ENCODE assay signal across 25 mouse cellular contexts in genomic region chr5:21588220-21588619, GRCm38 (mm10). TPM values are rescaled to one million over a fixed set of nuclear protein-coding genes. Genes with fewer than 3 reads are reported as not detected.
DNase-seq lines count a peak whose midpoint lies in the region; ATAC-seq and TF ChIP-seq lines count a peak whose summit lies in the region.
"Had no signal": no experiment of that assay in that cellular context is flagged by ENCODE, and none has a peak within 500 bp of the region (broad histone marks: within the 10 kb centered on the region; RNA-seq: fewer than 3 reads in every experiment).

No protein-coding gene starts in this region.

- no peaks in the 10 kb centered on the region for H3K36me3 ChIP-seq in heart, embryonic 15.5 days
- H3K36me3 ChIP-seq in limb, embryonic 12.5 days: no peaks in the 10 kb centered on the region
- H3K36me3 ChIP-seq: embryonic facial prominence, embryonic 13.5 days; forebrain, embryonic 15.5 days; hindbrain, embryonic 12.5 days; midbrain, embryonic 10.5 days had no signal

- ATAC-seq in heart, embryonic 15.5 days (replicated peaks; ENCODE audit: insufficient number of reproducible peaks, insufficient read depth, low FRiP score, low read depth): no peak
- ATAC-seq in limb, embryonic 12.5 days (ENCODE audit: insufficient number of reproducible peaks, insufficient read depth, low FRiP score, low TSS enrichment, low read depth): peak; percentile 23; the same call in 1 of the 2 replicates
- ATAC-seq: forebrain, embryonic 15.5 days; liver, postnatal 0 days had no signal

- TF ChIP-seq CTCF in gastrocnemius, adult 2 months (IDR thresholded peaks at IDR 0.05): no peak

- no peak overlapping the region for H3K4me3 ChIP-seq in gastrocnemius, adult 2 months
- peak overlapping the region; percentile 14; the same call in 1 of the 2 replicates for H3K4me3 ChIP-seq in heart, embryonic 15.5 days
- no peak overlapping the region for H3K4me3 ChIP-seq in limb, embryonic 12.5 days (replicated peaks)
- H3K4me3 ChIP-seq: embryonic facial prominence, embryonic 13.5 days; forebrain, embryonic 15.5 days; hindbrain, embryonic 12.5 days; midbrain, embryonic 10.5 days had no signal

- peaks cover 8% of the 10 kb centered on the region for H3K4me1 ChIP-seq in heart, embryonic 15.5 days (replicated peaks)
- H3K4me1 ChIP-seq in limb, embryonic 12.5 days (replicated peaks): peaks cover 23% of the 10 kb centered on the region
- H3K4me1 ChIP-seq: forebrain, embryonic 15.5 days; hindbrain, embryonic 12.5 days; midbrain, embryonic 10.5 days had no signal

- intact Hi-C loops in gastrocnemius, postnatal 14 days (cut with DNase I; ENCODE audit: low total_unique reads): loop anchor here (5.0 to 10.0 kb wide), 2 partner anchors 156 to 323 kb away; no protein-coding TSS in a partner anchor
- intact Hi-C loops in gastrocnemius, adult 2 months (cut with DNase I): no loop called here
- intact Hi-C loops in heart, postnatal 14 days (cut with DNase I): no loop called here

- 44% methylated on average over 13 of the region's 13 CpGs for WGBS in heart, embryonic 15.5 days
- WGBS in limb, embryonic 12.5 days: 62% methylated on average over 13 of the region's 13 CpGs

- H3K27ac ChIP-seq in gastrocnemius, adult 2 months: no peak overlapping the region
- H3K27ac ChIP-seq in heart, embryonic 15.5 days: no peak overlapping the region
- H3K27ac ChIP-seq in limb, embryonic 12.5 days: no peak overlapping the region
- H3K27ac ChIP-seq: embryonic facial prominence, embryonic 13.5 days; forebrain, embryonic 15.5 days; hindbrain, embryonic 12.5 days; kidney, postnatal 0 days; midbrain, embryonic 10.5 days had no signal

- peak overlapping the region; percentile 46 for H3K4me2 ChIP-seq in heart, embryonic 15.5 days
- H3K4me2 ChIP-seq in limb, embryonic 12.5 days: no peak overlapping the region
- H3K4me2 ChIP-seq: embryonic facial prominence, embryonic 13.5 days; forebrain, embryonic 15.5 days; hindbrain, embryonic 12.5 days had no signal

- H3K9me3 ChIP-seq in heart, embryonic 15.5 days (replicated peaks): no peaks in the 10 kb centered on the region
- H3K9me3 ChIP-seq in limb, embryonic 12.5 days: no peaks in the 10 kb centered on the region
- H3K9me3 ChIP-seq: embryonic facial prominence, embryonic 13.5 days; forebrain, embryonic 15.5 days; hindbrain, embryonic 12.5 days; midbrain, embryonic 10.5 days had no signal

- no peak overlapping the region for H3K9ac ChIP-seq in heart, embryonic 15.5 days
- no peak overlapping the region for H3K9ac ChIP-seq in limb, embryonic 12.5 days (replicated peaks)
- H3K9ac ChIP-seq: embryonic facial prominence, embryonic 13.5 days; forebrain, embryonic 15.5 days; hindbrain, embryonic 12.5 days; liver, postnatal 0 days had no signal

- DNase-seq in gastrocnemius, postnatal 14 days: peak; percentile 5
- DNase-seq in gastrocnemius, adult 2 months: no peak
- no peak for DNase-seq in heart, postnatal 14 days
- peak; percentile 20 for DNase-seq in ZHBTc4 (ENCODE audit: low read depth, low spot score)
- no peak for DNase-seq in adrenal gland, adult 8-10 months
- DNase-seq: adrenal gland, postnatal 14 days; cerebellum, adult 11 months; cerebellum, postnatal 36 days; kidney, adult 18-20 months; layer of hippocampus, postnatal 36 days; liver, postnatal 0 days; lung, postnatal 4 days; right cerebral cortex, postnatal 14 days; spleen, adult 18-20 months; thymus, adult 2 months had no signal

- H3K27me3 ChIP-seq in heart, embryonic 15.5 days: no peaks in the 10 kb centered on the region
- H3K27me3 ChIP-seq in limb, embryonic 12.5 days: no peaks in the 10 kb centered on the region
- H3K27me3 ChIP-seq: CH12.LX; embryonic facial prominence, embryonic 13.5 days; forebrain, embryonic 15.5 days; hindbrain, embryonic 12.5 days had no signal

RNA-seq across cellular contexts. Expression of gene Lrrc17, which starts 44.9 kb away (rescaled TPM):
- total RNA-seq in gastrocnemius, postnatal 14 days (2021): 10 to 100 TPM in 1 of 2 experiments, 1 to 10 TPM in 1; 9.8 to 14.3 TPM
- total RNA-seq in gastrocnemius, adult 2 months (2021): 1 to 10 TPM; 1.0 to 1.8 TPM
- 23.9 and 35.3 TPM in 2 replicates for polyA plus RNA-seq in heart, embryonic 15.5 days (2015; fragmentation: Nextera tagmentation; extraction: Ambion mirVana)
- 1 to 10 TPM; 6.3 to 8.4 TPM for total RNA-seq in heart, postnatal 14 days (2021)
- polyA plus RNA-seq in limb, embryonic 12.5 days (2016; fragmentation: Nextera tagmentation; extraction: Ambion mirVana): 51.3 and 61.0 TPM in 2 replicates
- total RNA-seq in adrenal gland, adult 8-10 months (2022): 1 to 10 TPM; 3.5 to 5.0 (median 3.9) TPM
- total RNA-seq: CH12.LX; neutrophil, adult 5-6 weeks had no signal

RNA-seq across cellular contexts. Expression of gene Fbxl13, which starts 57.2 kb away (rescaled TPM):
- total RNA-seq in gastrocnemius, postnatal 14 days (2021): under 1 TPM; 0.16 to 0.22 TPM
- total RNA-seq in gastrocnemius, adult 2 months (2021): under 1 TPM in 1 of 2 experiments, not detected in 1; 0.13 TPM
- polyA plus RNA-seq in heart, embryonic 15.5 days (2015; fragmentation: Nextera tagmentation; extraction: Ambion mirVana): 0.10 and 0.18 TPM in 2 replicates
- under 1 TPM; 0.14 to 0.15 TPM for total RNA-seq in heart, postnatal 14 days (2021)
- polyA plus RNA-seq in limb, embryonic 12.5 days (2016; fragmentation: Nextera tagmentation; extraction: Ambion mirVana): 0.13 and 0.26 TPM in 2 replicates
- under 1 TPM in 3 of 4 experiments, not detected in 1; 0.19 to 0.52 (median 0.21) TPM for total RNA-seq in adrenal gland, adult 8-10 months (2022)
- total RNA-seq: neutrophil, adult 5-6 weeks had no signal
- polyA plus RNA-seq: liver, adult 2 months had no signal

RNA-seq across cellular contexts. Expression of gene Armc10, which starts 57.4 kb away (rescaled TPM):
- total RNA-seq in gastrocnemius, postnatal 14 days (2021): 1 to 10 TPM; 6.2 to 6.8 TPM
- total RNA-seq in gastrocnemius, adult 2 months (2021): 1 to 10 TPM; 3.5 to 4.1 TPM
- 17.3 and 21.6 TPM in 2 replicates for polyA plus RNA-seq in heart, embryonic 15.5 days (2015; fragmentation: Nextera tagmentation; extraction: Ambion mirVana)
- total RNA-seq in heart, postnatal 14 days (2021): 10 to 100 TPM in 1 of 2 experiments, 1 to 10 TPM in 1; 9.9 to 10.1 TPM
- 60.9 and 62.0 TPM in 2 replicates for polyA plus RNA-seq in limb, embryonic 12.5 days (2016; fragmentation: Nextera tagmentation; extraction: Ambion mirVana)
- total RNA-seq in adrenal gland, adult 8-10 months (2022): 10 to 100 TPM; 21.3 to 23.2 (median 21.4) TPM

Comparison
In these comparisons a context has a peak if more than half of its experiments do, and no peak if none do; other contexts are left out.
1. DNase-seq: peak in gastrocnemius, postnatal 14 days (single experiment) and ZHBTc4 (single experiment); none in gastrocnemius, adult 2 months (single experiment), heart, postnatal 14 days (0 of 2) and adrenal gland, adult 8-10 months (single experiment).